Mouse (Mus musculus): ENCODE measurements around the gene Sipa1l1. TPM values are rescaled to one million over a fixed set of nuclear protein-coding genes. Genes with fewer than 3 reads are reported as not detected.

The Sipa1l1 gene
- total and polyA plus RNA-seq, 2 experiments from 2014 or later = 8.2 to 22.9 TPM

GRCm38 (mm10) chr12:82223126-82223815 lies 54.2 kb downstream of the Sipa1l1 start:
- H3K27ac ChIP-seq = no peak overlapping the region
- H3K4me1 ChIP-seq (ENCODE audit: insufficient read depth, low read length) = peaks cover 7% of the 10 kb centered on the region; the same call in 1 of the 2 replicates
- H3K27me3 ChIP-seq (ENCODE audit: insufficient read depth, low read length) = no peaks in the 10 kb centered on the region
- DNase-seq (ENCODE audit: low spot score) (no peak), ATAC-seq (no peak)
- no peaks in the 10 kb centered on the region for H3K36me3 ChIP-seq (ENCODE audit: insufficient read depth, low read length)
- H3K4me3 ChIP-seq (ENCODE audit: low read length) = no peak overlapping the region
- no peak overlapping the region for H3K4me2 ChIP-seq (ENCODE audit: low read depth, low read length)
- TF ChIP-seq CTCF (IDR thresholded peaks at IDR 0.05; ENCODE audit: low read depth) = no peak
- H3K9ac ChIP-seq (replicated peaks; ENCODE audit: low read length) = no peak overlapping the region
- no peaks in the 10 kb centered on the region for H3K9me3 ChIP-seq (ENCODE audit: low read length)
- 76% methylated on average over 9 of the region's 9 CpGs for WGBS

- no peaks in the 10 kb centered on the region for H3K9me3 ChIP-seq (ENCODE audit: low read length)
- TF ChIP-seq CTCF (IDR thresholded peaks at IDR 0.05; ENCODE audit: low read depth) = no peak
- H3K9ac ChIP-seq (replicated peaks; ENCODE audit: low read length) = no peak overlapping the region
- no peak overlapping the region for H3K4me3 ChIP-seq (ENCODE audit: low read length)
- no peaks in the 10 kb centered on the region for H3K27me3 ChIP-seq (ENCODE audit: insufficient read depth, low read length)
- H3K4me2 ChIP-seq (ENCODE audit: low read depth, low read length) = no peak overlapping the region
- H3K36me3 ChIP-seq (ENCODE audit: insufficient read depth, low read length) = no peaks in the 10 kb centered on the region
- WGBS = 95% methylated on average over 7 of the region's 7 CpGs
- ATAC-seq (no peak), DNase-seq (ENCODE audit: low spot score) (no peak)
- peaks cover 7% of the 10 kb centered on the region; the same call in 1 of the 2 replicates for H3K4me1 ChIP-seq (ENCODE audit: insufficient read depth, low read length)
- H3K27ac ChIP-seq = no peak overlapping the region
Measured at GRCm38 (mm10) chr12:82224848-82225247, 55.7 kb downstream of the Sipa1l1 start.

- H3K4me1 ChIP-seq (ENCODE audit: insufficient read depth, low read length) = peaks cover 7% of the 10 kb centered on the region; the same call in 1 of the 2 replicates
- H3K27me3 ChIP-seq (ENCODE audit: insufficient read depth, low read length) = no peaks in the 10 kb centered on the region
- TF ChIP-seq CTCF (IDR thresholded peaks at IDR 0.05; ENCODE audit: low read depth) = no peak
- H3K9me3 ChIP-seq (ENCODE audit: low read length) = no peaks in the 10 kb centered on the region
- no peak overlapping the region for H3K4me3 ChIP-seq (ENCODE audit: low read length)
- DNase-seq (ENCODE audit: low spot score) (no peak), ATAC-seq (no peak)
- 95% methylated on average over 2 of the region's 2 CpGs for WGBS
- H3K36me3 ChIP-seq (ENCODE audit: insufficient read depth, low read length) = no peaks in the 10 kb centered on the region
- H3K9ac ChIP-seq (replicated peaks; ENCODE audit: low read length) = no peak overlapping the region
- H3K4me2 ChIP-seq (ENCODE audit: low read depth, low read length) = no peak overlapping the region
- H3K27ac ChIP-seq = no peak overlapping the region
Measured at GRCm38 (mm10) chr12:82225278-82225677, 56.2 kb downstream of the Sipa1l1 start.

GRCm38 (mm10) chr12:82225751-82226228 lies 56.7 kb downstream of the Sipa1l1 start:
- DNase-seq (ENCODE audit: low spot score) (no peak), ATAC-seq (0 out of 2 replicates have a peak, but pooled peaks have one; percentile 18)
- no peak overlapping the region for H3K27ac ChIP-seq
- H3K27me3 ChIP-seq (ENCODE audit: insufficient read depth, low read length) = no peaks in the 10 kb centered on the region
- peaks cover 7% of the 10 kb centered on the region; the same call in 1 of the 2 replicates for H3K4me1 ChIP-seq (ENCODE audit: insufficient read depth, low read length)
- no peaks in the 10 kb centered on the region for H3K9me3 ChIP-seq (ENCODE audit: low read length)
- no peak overlapping the region for H3K9ac ChIP-seq (replicated peaks; ENCODE audit: low read length)
- no peak for TF ChIP-seq CTCF (IDR thresholded peaks at IDR 0.05; ENCODE audit: low read depth)
- 39% methylated on average over 4 of the region's 4 CpGs for WGBS
- no peak overlapping the region for H3K4me3 ChIP-seq (ENCODE audit: low read length)
- no peaks in the 10 kb centered on the region for H3K36me3 ChIP-seq (ENCODE audit: insufficient read depth, low read length)
- no peak overlapping the region for H3K4me2 ChIP-seq (ENCODE audit: low read depth, low read length)

- H3K4me3 ChIP-seq (ENCODE audit: low read length) = no peak overlapping the region
- no peaks in the 10 kb centered on the region for H3K9me3 ChIP-seq (ENCODE audit: low read length)
- DNase-seq (ENCODE audit: low spot score) (no peak), ATAC-seq (no peak)
- H3K4me1 ChIP-seq (ENCODE audit: insufficient read depth, low read length) = peaks cover 7% of the 10 kb centered on the region; the same call in 1 of the 2 replicates
- no peak overlapping the region for H3K9ac ChIP-seq (replicated peaks; ENCODE audit: low read length)
- no peak overlapping the region for H3K4me2 ChIP-seq (ENCODE audit: low read depth, low read length)
- WGBS = 66% methylated on average over 6 of the region's 6 CpGs
- H3K27me3 ChIP-seq (ENCODE audit: insufficient read depth, low read length) = no peaks in the 10 kb centered on the region
- no peaks in the 10 kb centered on the region for H3K36me3 ChIP-seq (ENCODE audit: insufficient read depth, low read length)
- H3K27ac ChIP-seq = no peak overlapping the region
- no peak for TF ChIP-seq CTCF (IDR thresholded peaks at IDR 0.05; ENCODE audit: low read depth)
Measured at GRCm38 (mm10) chr12:82226311-82227066, 57.4 kb downstream of the Sipa1l1 start.

- DNase-seq (ENCODE audit: low spot score) (no peak), ATAC-seq (no peak)
- 62% methylated on average over 4 of the region's 4 CpGs for WGBS
- Histone ChIP-seq H3K4me1 (ENCODE audit: insufficient read depth, low read length) (peaks cover 7% of the 10 kb centered on the region; the same call in 1 of the 2 replicates), H3K27me3 (ENCODE audit: insufficient read depth, low read length) (no peaks in the 10 kb centered on the region), H3K4me3 (ENCODE audit: low read length) (no peak overlapping the region), H3K36me3 (ENCODE audit: insufficient read depth, low read length) (no peaks in the 10 kb centered on the region), H3K27ac (no peak overlapping the region), H3K9ac (replicated peaks; ENCODE audit: low read length) (no peak overlapping the region), H3K9me3 (ENCODE audit: low read length) (no peaks in the 10 kb centered on the region), H3K4me2 (ENCODE audit: low read depth, low read length) (no peak overlapping the region)
- no peak for TF ChIP-seq CTCF (IDR thresholded peaks at IDR 0.05; ENCODE audit: low read depth)
Measured at GRCm38 (mm10) chr12:82230127-82230526, 61.0 kb downstream of the Sipa1l1 start.

Measured in hindbrain, postnatal 0 days (tissue).